Mouse (Mus musculus) cortical plate, adult 2 months (tissue): Measurements from ENCODE around the gene Sbpl.

Experiments used
- CTCF ChIP-seq: fragments of 200-500 bp; IDR thresholded peaks from 2 replicates; pipeline ENCODE4 v1.5.1; 2011; ENCODE audit warnings: mild to moderate bottlenecking, control low read depth, low read length; ENCODE audit not compliant: insufficient read depth; ENCODE audit errors: extremely low read depth
- POLR2A ChIP-seq: fragments of 200-500 bp; IDR thresholded peaks from 2 replicates; pipeline ENCODE4 v1.6.1; 2011; ENCODE audit warnings: mild to moderate bottlenecking, low read length, control low read depth; ENCODE audit not compliant: insufficient read depth; ENCODE audit errors: extremely low read depth

GRCm38 (mm10) chr17:23960084-23960738 is 5.1 kb upstream of the Sbpl start:
- TF ChIP-seq CTCF (peak; percentile 100), POLR2A (no peak)
